Mouse (Mus musculus) liver, embryonic 16.5 days (tissue): ENCODE data around the gene Depdc1b. TPM values are rescaled to one million over a fixed set of nuclear protein-coding genes. Genes with fewer than 3 reads are reported as not detected.
A peak's percentile ranks its signal among the peaks of the same experiment; 100 is the strongest.

Source experiments
- ATAC-seq: fragments of 200-750 bp; cut with Nextera tagmentation; 2 replicates; pipeline ENCODE4 v1.8.0; 2017; ENCODE audit warnings: low read depth, mild to moderate bottlenecking, moderate number of reproducible peaks, moderate library complexity
- H3K27ac ChIP-seq: fragments of 300-500 bp; sonication (generic); 2 replicates; pipeline ENCODE4 v1.5.1; 2014; ENCODE audit warnings: mild to moderate bottlenecking, low read length
- H3K27me3 ChIP-seq: fragments of 300-500 bp; sonication (generic); 2 replicates; pipeline ENCODE4 v1.6.1; 2014; ENCODE audit warnings: low read depth, low read length, mixed read lengths; ENCODE audit not compliant: control insufficient read depth, insufficient read depth
- H3K36me3 ChIP-seq: fragments of 300-500 bp; sonication (generic); 2 replicates; pipeline ENCODE4 v1.6.1; 2014; ENCODE audit warnings: mild to moderate bottlenecking; ENCODE audit not compliant: control insufficient read depth, insufficient read depth
- H3K4me1 ChIP-seq: fragments of 300-500 bp; sonication (generic); 2 replicates; pipeline ENCODE4 v1.6.1; 2014; ENCODE audit warnings: low read depth, low read length, mixed read lengths; ENCODE audit not compliant: control insufficient read depth
- H3K4me2 ChIP-seq: fragments of 300-500 bp; sonication (generic); 2 replicates; pipeline ENCODE4 v1.6.1; 2014; ENCODE audit warnings: low read depth, low read length, mixed read lengths
- H3K4me3 ChIP-seq: fragments of 300-500 bp; sonication (generic); 2 replicates; pipeline ENCODE4 v1.5.1; 2014; ENCODE audit warnings: low read depth, mild to moderate bottlenecking, low read length
- H3K9ac ChIP-seq: fragments of 300-500 bp; sonication (generic); 2 replicates; pipeline ENCODE4 v1.6.1; 2014; ENCODE audit warnings: low read depth, low read length
- H3K9me3 ChIP-seq: fragments of 300-500 bp; sonication (generic); replicated peaks from 2 replicates; pipeline ENCODE4 v1.6.1; 2016; ENCODE audit warnings: low read length; ENCODE audit not compliant: control insufficient read depth
- WGBS: fragments of 180-500 bp; shearing (Covaris S2); extraction: QIAGEN DNeasy Blood & Tissue Kit; methylation state at CpG from one replicate; pipeline ENCODE4 v1.1.7; 2014; ENCODE audit not compliant: insufficient replicate concordance; 5-methylcytosine and 5-hydroxymethylcytosine counted together
- polyA plus RNA-seq: library from polyadenylated mRNA; unstranded; fragments of >200 nt; fragmentation: Nextera tagmentation; extraction: Ambion mirVana; gene quantifications from 2 replicates; pipeline ENCODE4 v1.2.1, GENCODE M21; 2015

Gene Depdc1b
- polyA plus RNA-seq, 1 experiment from 2014 or later: 12.8 TPM

- Histone ChIP-seq H3K4me1 (no peaks in the 10 kb centered on the region), H3K27ac (no peak overlapping the region), H3K4me2 (no peak overlapping the region), H3K36me3 (no peaks in the 10 kb centered on the region), H3K9me3 (no peaks in the 10 kb centered on the region), H3K27me3 (no peaks in the 10 kb centered on the region), H3K9ac (no peak overlapping the region), H3K4me3 (no peak overlapping the region)
- ATAC-seq: no peak
- WGBS: 74% methylated on average over 3 of the region's 3 CpGs
Measured at GRCm38 (mm10) chr13:108431776-108432175, 115.6 kb downstream of the Depdc1b start.

- Histone ChIP-seq H3K4me3 (no peak overlapping the region), H3K27me3 (no peaks in the 10 kb centered on the region), H3K4me2 (no peak overlapping the region), H3K9me3 (no peaks in the 10 kb centered on the region), H3K9ac (no peak overlapping the region), H3K36me3 (no peaks in the 10 kb centered on the region), H3K27ac (no peak overlapping the region), H3K4me1 (no peaks in the 10 kb centered on the region)
- ATAC-seq: no peak
Measured at GRCm38 (mm10) chr13:108435687-108436086, 119.6 kb downstream of the Depdc1b start.

GRCm38 (mm10) chr13:108437424-108437823, 121.3 kb downstream of the Depdc1b start:
- no peak overlapping the region for H3K9ac ChIP-seq
- H3K9me3 ChIP-seq: no peaks in the 10 kb centered on the region
- H3K4me1 ChIP-seq: no peaks in the 10 kb centered on the region
- H3K27ac ChIP-seq: no peak overlapping the region
- no peaks in the 10 kb centered on the region for H3K36me3 ChIP-seq
- no peak overlapping the region for H3K4me2 ChIP-seq
- 66% methylated on average over 2 of the region's 2 CpGs for WGBS
- no peak for ATAC-seq
- H3K27me3 ChIP-seq: no peaks in the 10 kb centered on the region
- no peak overlapping the region for H3K4me3 ChIP-seq

- no peak for ATAC-seq
- H3K36me3 ChIP-seq: no peaks in the 10 kb centered on the region
- no peak overlapping the region for H3K9ac ChIP-seq
- H3K4me3 ChIP-seq: no peak overlapping the region
- H3K27ac ChIP-seq: no peak overlapping the region
- no peak overlapping the region for H3K4me2 ChIP-seq
- no peaks in the 10 kb centered on the region for H3K9me3 ChIP-seq
- WGBS: 60% methylated on average over 1 of the region's 1 CpGs
- H3K27me3 ChIP-seq: no peaks in the 10 kb centered on the region
- H3K4me1 ChIP-seq: no peaks in the 10 kb centered on the region
Measured at GRCm38 (mm10) chr13:108439012-108439411, 122.9 kb downstream of the Depdc1b start.

- no peaks in the 10 kb centered on the region for H3K9me3 ChIP-seq
- H3K9ac ChIP-seq: no peak overlapping the region
- H3K4me3 ChIP-seq: no peak overlapping the region
- peak overlapping the region; percentile 20; the same call in 1 of the 2 replicates for H3K4me2 ChIP-seq
- H3K4me1 ChIP-seq: peaks cover 3% of the 10 kb centered on the region
- H3K27ac ChIP-seq: no peak overlapping the region
- no peaks in the 10 kb centered on the region for H3K36me3 ChIP-seq
- ATAC-seq: peak; percentile 56; the same call in 1 of the 2 replicates
- no peaks in the 10 kb centered on the region for H3K27me3 ChIP-seq
- 53% methylated on average over 11 of the region's 11 CpGs for WGBS
Measured at GRCm38 (mm10) chr13:108448348-108448931, 132.3 kb downstream of the Depdc1b start.

- ATAC-seq: no peak
- H3K4me3 ChIP-seq: no peak within 1 kb of the TSS
- no peaks in the 10 kb centered on the region for H3K9me3 ChIP-seq
Measured at GRCm38 (mm10) chr13:108449116-108450097, 133.3 kb downstream of the Depdc1b start, which contains the start of gene Pde4d. Pde4d (plus strand) TSS chr13:108449948.

GRCm38 (mm10) chr13:108451122-108451521, 135.0 kb downstream of the Depdc1b start:
- H3K4me3 ChIP-seq: no peak overlapping the region
- ATAC-seq: no peak
- 40% methylated on average over 2 of the region's 2 CpGs for whole genome bisulfite sequencing
- H3K36me3 ChIP-seq: no peaks in the 10 kb centered on the region
- no peak overlapping the region for H3K4me2 ChIP-seq
- no peak overlapping the region for H3K27ac ChIP-seq
- no peaks in the 10 kb centered on the region for H3K9me3 ChIP-seq
- peaks cover 3% of the 10 kb centered on the region for H3K4me1 ChIP-seq
- H3K27me3 ChIP-seq: no peaks in the 10 kb centered on the region
- H3K9ac ChIP-seq: no peak overlapping the region

More at GRCm38 (mm10) chr13:108449116-108450097, 133.3 kb downstream of the Depdc1b start, which contains the start of gene Pde4d:
- no peaks in the 10 kb centered on the region for H3K36me3 ChIP-seq
- H3K9ac ChIP-seq: no peak within 1 kb of the TSS
- WGBS: 8% methylated on average over 10 of the region's 10 CpGs
- H3K27ac ChIP-seq: no peak within 1 kb of the TSS
- H3K27me3 ChIP-seq: no peaks in the 10 kb centered on the region
- H3K4me1 ChIP-seq: peaks cover 3% of the 10 kb centered on the region
- H3K4me2 ChIP-seq: peak within 1 kb of the TSS; percentile 20; the same call in 1 of the 2 replicates

- Histone ChIP-seq H3K27me3 (no peaks in the 10 kb centered on the region), H3K27ac (no peak overlapping the region), H3K36me3 (no peaks in the 10 kb centered on the region), H3K9me3 (no peaks in the 10 kb centered on the region), H3K4me3 (no peak overlapping the region), H3K4me1 (peaks cover 3% of the 10 kb centered on the region), H3K4me2 (no peak overlapping the region), H3K9ac (no peak overlapping the region)
- 34% methylated on average over 6 of the region's 6 CpGs for WGBS
- no peak for ATAC-seq
Measured at GRCm38 (mm10) chr13:108453064-108453919, 137.2 kb downstream of the Depdc1b start.
